Mouse (Mus musculus) liver, postnatal 0 days (tissue): Measurements from ENCODE around the gene Rbms1.

Source experiments
- CTCF ChIP-seq: sonication (generic); IDR thresholded peaks from 2 replicates; pipeline ENCODE4 v1.5.1; 2016; ENCODE audit warnings: antibody characterized with exemption, low read depth
- EP300 ChIP-seq: IDR thresholded peaks from 2 replicates; pipeline ENCODE4 v1.6.1; 2016; ENCODE audit warnings: antibody characterized with exemption, low read depth, mild to moderate bottlenecking

GRCm38 (mm10) chr2:60720906-60721305, 242.1 kb downstream of the Rbms1 start:
- TF ChIP-seq EP300: no peak
- peak; percentile 82 for TF ChIP-seq CTCF
